Mouse (Mus musculus) granulocyte monocyte progenitor cell, adult 5-6 weeks (primary cell): ENCODE measurements around the gene B230104I21Rik. TPM values are rescaled to one million over a fixed set of nuclear protein-coding genes. Genes with fewer than 3 reads are reported as not detected.

ENCODE experiments used
- ATAC-seq: replicated peaks from 2 replicates; pipeline ENCODE4 v1.8.0; 2016; ENCODE audit warnings: mild to moderate bottlenecking, moderate TSS enrichment, inconsistent platforms; ENCODE audit not compliant: poor library complexity, severe bottlenecking
- total RNA-seq, 2 experiments: library from RNA; stranded (forward) in 1 of 2; stranded (reverse) in 1 of 2; fragments of 200-712, 200-1000 nt in 1 of 2; fragments of >200 nt in 1 of 2; fragmentation: Nextera tagmentation in 1 of 2; gene quantifications; 2 replicates each; pipeline ENCODE4 v1.2.3; 2014 to 2017

B230104I21Rik gene
- total RNA-seq, 2 experiments from 2014 or later = not detected

DNA sequence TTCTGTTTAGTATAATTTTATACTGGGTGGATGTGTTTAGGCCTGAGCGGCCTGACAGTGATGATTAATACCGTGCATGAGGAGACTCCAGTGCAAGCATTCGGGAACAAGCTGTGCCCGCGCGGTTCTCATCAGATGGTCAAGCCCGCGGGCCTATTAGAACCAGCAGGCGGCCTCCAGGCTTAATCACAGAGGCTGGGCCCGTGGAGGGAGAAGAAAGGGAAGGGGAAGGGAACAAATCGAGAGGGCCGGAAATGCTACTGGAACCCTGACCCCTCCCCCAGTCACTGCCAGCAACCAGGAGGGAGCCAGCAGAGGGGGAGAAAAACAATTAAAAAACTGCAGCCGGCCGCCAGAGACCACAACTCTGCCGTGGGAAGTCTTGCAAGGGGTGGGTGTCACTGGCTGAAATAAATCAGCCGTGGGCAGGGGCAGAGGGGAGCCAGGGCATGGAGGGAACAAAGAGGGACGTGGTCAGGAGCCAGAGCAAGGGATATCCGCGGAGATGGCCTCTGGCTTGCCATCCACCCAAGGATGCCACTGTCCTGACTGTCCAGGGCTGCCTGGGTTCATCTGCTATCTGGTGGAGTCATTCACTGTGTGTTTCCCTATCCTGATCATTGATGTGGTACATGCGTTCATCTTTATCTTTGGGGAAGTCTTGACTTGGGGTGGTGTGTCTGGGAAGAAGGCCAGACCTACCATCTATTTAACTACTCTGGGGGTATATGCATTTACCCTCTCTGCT is 54.6 kb downstream of the B230104I21Rik start:
- peak; percentile 63 for ATAC-seq

DNA sequence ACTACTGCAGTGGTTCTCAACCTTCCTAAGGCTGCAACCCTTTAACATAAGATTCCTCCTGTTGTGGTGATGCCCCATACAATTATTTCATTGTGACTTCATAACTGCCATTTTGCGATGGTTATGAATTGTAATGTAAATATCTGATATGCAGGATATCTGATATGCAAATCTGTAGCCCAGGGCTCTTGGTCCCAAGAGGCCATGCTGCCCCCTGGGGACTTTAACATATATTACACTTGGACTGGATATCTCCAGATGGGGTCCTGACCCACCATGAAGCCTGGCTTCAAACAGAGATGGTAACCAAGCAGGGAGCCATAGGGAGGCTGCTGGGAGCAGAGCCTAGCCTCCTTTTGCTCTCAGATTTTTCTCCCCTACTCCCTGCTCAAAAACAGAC is 56.7 kb downstream of the B230104I21Rik start:
- 0 out of 2 replicates have a peak, but pooled peaks have one; percentile 33 for ATAC-seq

DNA sequence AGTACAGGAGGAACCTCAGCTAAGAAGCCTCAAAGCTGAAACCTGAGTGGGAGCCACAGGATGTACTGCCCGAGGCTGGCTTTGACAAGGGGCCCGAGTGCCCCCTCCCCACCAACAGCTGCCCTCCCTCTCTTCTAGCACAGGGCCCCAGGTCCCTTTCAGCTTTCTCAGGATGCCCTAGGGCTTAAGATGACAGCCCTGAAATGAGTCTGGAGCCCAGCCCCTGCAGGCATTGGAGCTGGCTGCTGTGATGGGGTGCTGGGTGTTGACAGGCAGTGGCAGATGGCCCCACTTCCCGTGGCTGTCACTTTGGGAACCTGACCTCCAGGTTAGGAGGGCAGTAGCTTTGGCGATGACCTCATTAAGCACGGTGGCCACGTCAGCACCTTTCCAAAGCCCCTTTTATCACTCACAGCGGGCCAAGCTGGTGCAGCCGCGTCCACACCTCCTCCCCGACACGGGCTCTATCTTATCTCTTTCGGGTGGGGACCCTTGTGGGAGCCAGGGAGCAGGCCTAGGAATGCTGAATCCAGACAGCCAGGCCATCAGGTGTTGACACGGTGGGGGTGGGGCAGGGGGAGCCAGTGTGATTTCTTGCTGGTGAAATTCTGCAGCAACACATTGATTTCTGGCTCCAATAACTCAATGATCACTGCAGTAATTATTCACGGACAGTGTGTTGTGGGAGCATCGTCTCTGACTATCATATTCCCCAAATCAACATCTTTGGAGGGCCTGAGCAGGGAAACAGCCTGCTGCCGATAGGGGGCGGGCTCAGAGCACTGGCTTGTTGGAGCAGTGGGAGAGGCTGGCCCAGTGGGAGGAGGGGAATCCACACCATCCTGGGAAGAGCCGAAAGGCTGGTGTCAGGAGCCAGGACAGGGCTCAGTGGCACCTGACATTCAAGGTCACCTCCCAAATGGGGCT is 57.5 kb downstream of the B230104I21Rik start:
- no peak for ATAC-seq

DNA sequence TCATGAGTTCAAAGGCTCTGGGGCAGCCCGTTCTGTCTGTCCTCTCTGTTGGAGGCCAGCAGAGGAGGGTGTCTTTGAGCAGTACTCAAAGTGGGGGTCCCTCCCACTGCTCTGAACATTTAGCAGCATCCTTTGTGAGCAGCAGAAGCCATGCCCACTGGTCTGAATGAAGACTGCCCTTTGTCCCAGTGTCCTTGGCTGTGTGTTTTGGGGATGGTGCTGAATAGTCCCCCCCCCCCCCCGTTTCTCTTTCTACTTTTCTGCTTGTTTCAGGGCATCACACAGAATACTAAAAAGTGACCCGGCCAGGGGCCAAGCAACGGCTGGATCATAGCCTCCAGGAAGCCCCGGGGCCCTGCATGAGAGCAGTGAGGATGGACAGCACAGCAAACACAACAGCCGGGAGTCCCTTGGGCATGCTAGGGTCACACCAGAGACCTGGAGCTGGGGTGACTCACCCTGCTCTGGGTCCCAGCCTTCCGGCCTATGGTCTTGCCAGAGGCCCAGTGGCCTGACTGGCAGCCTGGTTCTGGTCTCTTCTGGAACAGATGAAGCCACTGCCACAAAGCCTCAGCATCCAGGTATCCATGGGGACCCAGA is 58.3 kb downstream of the B230104I21Rik start:
- no peak for ATAC-seq

DNA sequence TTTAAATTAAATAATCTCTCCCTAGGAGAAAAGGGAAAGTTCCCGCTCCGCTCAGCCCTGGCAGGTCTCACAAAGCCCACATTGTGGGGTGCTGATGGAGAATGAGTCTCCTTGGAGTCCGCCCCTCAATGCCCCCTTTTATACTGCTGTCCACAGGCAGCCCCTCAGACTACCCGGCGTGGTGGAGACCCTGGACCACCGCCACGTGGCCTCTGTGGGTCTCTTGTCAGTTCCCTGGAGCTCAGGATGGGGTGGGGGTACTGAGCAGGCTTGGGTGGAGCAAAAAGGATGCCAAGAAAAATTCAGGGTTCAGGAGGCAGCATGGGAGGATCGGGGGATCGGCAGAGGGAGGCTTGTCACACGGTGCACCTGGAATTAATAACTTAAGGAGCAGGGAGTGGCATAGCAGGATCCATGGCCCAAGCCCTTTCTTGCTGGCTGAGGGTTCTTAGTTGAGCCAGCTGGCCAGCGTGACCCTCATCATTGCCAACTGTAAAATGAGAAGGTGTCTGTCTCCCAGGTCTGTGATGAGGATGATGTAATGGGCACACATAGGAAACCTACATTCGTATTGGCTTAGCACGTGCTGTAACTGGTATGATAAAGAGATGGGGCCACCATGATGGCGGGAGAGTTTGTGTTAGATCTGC is 60.9 kb downstream of the B230104I21Rik start:
- no peak for ATAC-seq

Other genes with a start within 250 kb of the B230104I21Rik start
- not detected in 2 replicates for gene Trp73, start 195.9 kb upstream of the B230104I21Rik start, total RNA-seq (2014; fragmentation: Nextera tagmentation)
- not detected in 2 replicates for gene Trp73, start 195.9 kb upstream of the B230104I21Rik start, total RNA-seq (2017)
- gene Wrap73, start 193.8 kb upstream of the B230104I21Rik start, total RNA-seq (2014; fragmentation: Nextera tagmentation) = 8.0 and 18.9 TPM in 2 replicates
- gene Wrap73, start 193.8 kb upstream of the B230104I21Rik start, total RNA-seq (2017) = 8.6 and 24.1 TPM in 2 replicates
- gene Tprgl, start 175.5 kb upstream of the B230104I21Rik start, total RNA-seq (2014; fragmentation: Nextera tagmentation) = 44.9 and 52.5 TPM in 2 replicates
- gene Tprgl, start 175.5 kb upstream of the B230104I21Rik start, total RNA-seq (2017) = 28.9 and 29.8 TPM in 2 replicates
- gene Megf6, start 165.4 kb upstream of the B230104I21Rik start, total RNA-seq (2014; fragmentation: Nextera tagmentation) = not detected in 2 replicates
- not detected in 2 replicates for gene Megf6, start 165.4 kb upstream of the B230104I21Rik start, total RNA-seq (2017)
- gene Arhgef16, start 34.5 kb upstream of the B230104I21Rik start, total RNA-seq (2014; fragmentation: Nextera tagmentation) = not detected in 2 replicates
- not detected in 2 replicates for gene Arhgef16, start 34.5 kb upstream of the B230104I21Rik start, total RNA-seq (2017)